Mouse (Mus musculus) MEL (cell line): Measurements from ENCODE around the gene Rac3.

ENCODE experiments used
- CHD1 ChIP-seq: IDR thresholded peaks from 2 replicates; pipeline ENCODE4 v1.6.1; 2012; ENCODE audit warnings: low read depth, mild to moderate bottlenecking, inconsistent platforms, low read length, improper control_type of control experiment
- CTCF ChIP-seq, 3 experiments: IDR thresholded peaks in 2 of 3; conservative IDR thresholded peaks in 1 of 3; 2 replicates each; pipeline ENCODE4 v1.5.1; 2011 to 2012; ENCODE audit warnings: low read length in 3 of 3, low read depth in 2 of 3, mild to moderate bottlenecking in 2 of 3, improper control_type of control experiment in 1 of 3, inconsistent platforms in 1 of 3, mixed read lengths in 1 of 3, moderate library complexity in 1 of 3; ENCODE audit not compliant: control insufficient read depth in 1 of 3, insufficient read depth in 1 of 3, poor library complexity in 1 of 3, severe bottlenecking in 1 of 3
- E2F4 ChIP-seq: IDR thresholded peaks from 2 replicates; pipeline ENCODE4 v1.6.1; 2011; ENCODE audit warnings: low read depth, low read length, improper control_type of control experiment, borderline replicate concordance
- ELF1 ChIP-seq: IDR thresholded peaks from 2 replicates; pipeline ENCODE4 v1.6.1; 2014; ENCODE audit warnings: low read depth, mild to moderate bottlenecking, inconsistent platforms, low read length, improper control_type of control experiment, moderate library complexity
- HCFC1 ChIP-seq: IDR thresholded peaks from 2 replicates; pipeline ENCODE4 v1.6.1; 2012; ENCODE audit warnings: low read depth, mild to moderate bottlenecking, inconsistent platforms, low read length, improper control_type of control experiment, moderate library complexity
- MAFK ChIP-seq: IDR thresholded peaks from 2 replicates; pipeline ENCODE4 v1.6.1; 2011; ENCODE audit warnings: low read depth, mild to moderate bottlenecking, low read length, improper control_type of control experiment, borderline replicate concordance
- POLR2A ChIP-seq, 2 experiments: IDR thresholded peaks; 2 replicates each; pipeline ENCODE4 v1.6.1; 2011 to 2012; ENCODE audit warnings: low read length in 2 of 2, mild to moderate bottlenecking in 2 of 2, control low read depth in 1 of 2, improper control_type of control experiment in 1 of 2, low read depth in 1 of 2, moderate library complexity in 1 of 2; ENCODE audit not compliant: control insufficient read depth in 1 of 2, insufficient read depth in 1 of 2, poor library complexity in 1 of 2
- TCF12 ChIP-seq: IDR thresholded peaks from 2 replicates; pipeline ENCODE4 v1.6.1; 2014; ENCODE audit warnings: low read depth, mild to moderate bottlenecking, inconsistent platforms, low read length, improper control_type of control experiment, moderate library complexity
- ZC3H11A ChIP-seq: IDR thresholded peaks from 2 replicates; pipeline ENCODE4 v1.6.1; 2012; ENCODE audit warnings: low read depth, mild to moderate bottlenecking, inconsistent platforms, low read length, improper control_type of control experiment
- ZKSCAN1 ChIP-seq: IDR thresholded peaks from 2 replicates; pipeline ENCODE4 v1.6.1; 2012; ENCODE audit warnings: low read depth, mild to moderate bottlenecking, inconsistent platforms, low read length, improper control_type of control experiment, moderate library complexity
- ZNF384 ChIP-seq: IDR thresholded peaks from 2 replicates; pipeline ENCODE4 v1.6.1; 2012; ENCODE audit warnings: low read depth, mild to moderate bottlenecking, inconsistent platforms, low read length, improper control_type of control experiment

DNA sequence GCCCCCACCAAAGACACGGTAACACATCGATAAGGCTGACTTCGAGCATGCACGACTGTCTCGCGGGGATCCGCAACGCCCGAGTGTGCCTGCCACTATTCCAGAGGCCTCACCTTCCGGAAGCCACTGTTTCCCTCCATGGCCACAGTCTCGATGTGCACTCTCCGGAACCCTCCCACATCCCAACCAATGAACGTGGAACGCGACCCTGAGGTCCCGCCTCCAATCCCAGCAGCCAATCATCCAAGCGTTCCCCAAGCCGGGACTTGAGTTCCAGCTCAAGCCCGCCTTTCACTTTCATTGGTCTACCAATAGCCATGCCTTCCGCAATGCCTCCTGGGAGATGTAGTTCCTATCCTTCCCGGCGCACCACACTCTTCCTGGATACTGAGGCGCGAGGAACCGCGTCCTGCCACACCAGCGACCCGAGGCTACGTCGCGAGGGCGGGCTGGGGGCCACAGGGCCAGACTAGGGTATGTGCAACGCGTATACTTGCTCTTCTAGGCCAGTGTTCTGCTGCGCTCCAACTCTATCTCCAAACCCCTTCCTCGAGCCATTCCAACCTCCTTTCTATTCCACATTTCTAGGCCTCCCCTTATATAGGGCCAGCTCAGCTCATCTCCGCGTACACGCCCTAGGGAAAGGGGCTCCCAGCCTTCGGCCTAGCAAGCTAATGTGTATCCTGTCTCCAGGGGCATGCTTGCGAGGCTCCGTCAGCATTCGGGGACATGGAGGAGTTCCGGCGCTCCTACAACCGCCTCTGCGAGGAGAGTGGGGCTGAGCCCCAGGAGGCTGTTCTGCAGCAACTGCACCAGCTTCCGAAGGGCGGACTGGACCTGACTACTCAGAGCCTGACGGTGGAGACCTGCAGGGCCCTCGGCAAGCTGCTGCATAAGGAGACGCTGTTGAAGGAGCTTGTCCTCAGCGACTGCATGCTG lies 7.4 kb upstream of the Rac3 start, which contains the start of the genes Cenpx and Lrrc45:
- TF ChIP-seq CTCF (IDR thresholded peaks at IDR 0.05 in 2 of 3, conservative IDR thresholded peaks at IDR 0.05 in 1 of 3; ENCODE audit: control insufficient read depth in 1 of 3, insufficient read depth in 1 of 3, low read depth in 2 of 3, low read length in 3 of 3, poor library complexity in 1 of 3, severe bottlenecking in 1 of 3), result no peak
- peak; percentile 92 to 97 for TF ChIP-seq POLR2A (IDR thresholded peaks at IDR 0.05; ENCODE audit: control insufficient read depth in 1 of 2, insufficient read depth in 1 of 2, low read depth in 1 of 2, low read length in 2 of 2, poor library complexity in 1 of 2)
- TF ChIP-seq TCF12, result peak; percentile 18; the same call in 1 of the 2 replicates
- TF ChIP-seq MAFK, result no peak
- TF ChIP-seq E2F4, result peak; percentile 94
- no peak for TF ChIP-seq ZNF384
- TF ChIP-seq ZKSCAN1, result no peak
- TF ChIP-seq HCFC1, result peak; percentile 99
- peak; percentile 98 for TF ChIP-seq ELF1
- TF ChIP-seq CHD1, result no peak
- no peak for TF ChIP-seq ZC3H11A
